Mouse (Mus musculus): ENCODE measurements around the gene Mypn. TPM values are rescaled to one million over a fixed set of nuclear protein-coding genes. Genes with fewer than 3 reads are reported as not detected.

Mypn gene
- polyA plus RNA-seq, 1 experiment from 2014 or later, result 9.9 TPM

DNA sequence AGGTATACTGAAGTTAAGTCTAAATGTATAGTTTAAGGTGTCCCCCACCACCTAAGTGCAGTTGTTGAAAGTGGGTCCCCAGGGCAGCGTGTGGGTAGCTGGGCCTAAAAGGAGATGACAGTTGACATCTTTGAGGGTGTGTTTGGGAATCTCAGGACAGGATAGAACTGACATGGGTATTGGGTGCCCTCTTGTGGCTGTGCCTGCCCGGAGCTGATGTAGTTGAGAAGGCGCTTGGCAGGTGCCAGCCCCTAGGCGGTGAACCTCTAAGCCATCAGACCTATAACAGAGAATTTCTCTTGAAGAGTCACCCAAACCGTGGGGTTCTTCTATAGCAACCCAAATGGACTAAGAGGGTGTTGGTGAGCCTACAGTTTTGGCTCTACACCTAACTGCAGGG, 137.8 kb downstream of the Mypn start:
- H3K4me3 ChIP-seq, result no peak overlapping the region
- H3K27ac ChIP-seq, result no peak overlapping the region
- ATAC-seq (replicated peaks; ENCODE audit: insufficient number of reproducible peaks, insufficient read depth, low FRiP score, low read depth), result no peak; the same call in 1 of the 2 replicates
- WGBS, result 9% methylated on average over 5 of the region's 5 CpGs
- H3K27me3 ChIP-seq, result no peaks in the 10 kb centered on the region
- no peak overlapping the region for H3K4me2 ChIP-seq
- no peaks in the 10 kb centered on the region for H3K36me3 ChIP-seq
- no peak overlapping the region for H3K9ac ChIP-seq
- H3K9me3 ChIP-seq (replicated peaks), result no peaks in the 10 kb centered on the region
- H3K4me1 ChIP-seq (replicated peaks), result no peaks in the 10 kb centered on the region

Other genes starting within 250 kb of the Mypn start
- gene Rufy2, start 223.7 kb downstream of the Mypn start, polyA plus RNA-seq (2015; fragmentation: Nextera tagmentation; extraction: Ambion mirVana), result 15.0 and 17.4 TPM in 2 replicates
- gene Hnrnph3, start 179.7 kb downstream of the Mypn start, polyA plus RNA-seq (2015; fragmentation: Nextera tagmentation; extraction: Ambion mirVana), result 58.1 and 64.8 TPM in 2 replicates
- 0.42 and 0.87 TPM in 2 replicates for gene Pbld2, start 179.6 kb downstream of the Mypn start, polyA plus RNA-seq (2015; fragmentation: Nextera tagmentation; extraction: Ambion mirVana)
- gene Pbld1, start 143.8 kb downstream of the Mypn start, polyA plus RNA-seq (2015; fragmentation: Nextera tagmentation; extraction: Ambion mirVana), result 0.64 and 0.67 TPM in 2 replicates
- not detected in 2 replicates for gene Atoh7, start 104.3 kb downstream of the Mypn start, polyA plus RNA-seq (2015; fragmentation: Nextera tagmentation; extraction: Ambion mirVana)
- gene Herc4, start 39.9 kb upstream of the Mypn start, polyA plus RNA-seq (2015; fragmentation: Nextera tagmentation; extraction: Ambion mirVana), result 30.3 and 31.1 TPM in 2 replicates
- 3.6 and 3.9 TPM in 2 replicates for gene Sirt1, start 177.8 kb upstream of the Mypn start, polyA plus RNA-seq (2015; fragmentation: Nextera tagmentation; extraction: Ambion mirVana)
- 7.2 and 7.3 TPM in 2 replicates for gene Dnajc12, start 178.5 kb upstream of the Mypn start, polyA plus RNA-seq (2015; fragmentation: Nextera tagmentation; extraction: Ambion mirVana)
- not detected in 2 replicates for gene Gm7075, start 217.8 kb upstream of the Mypn start, polyA plus RNA-seq (2015; fragmentation: Nextera tagmentation; extraction: Ambion mirVana)
- 23.6 and 27.8 TPM in 2 replicates for gene Ctnna3, start 226.1 kb upstream of the Mypn start, polyA plus RNA-seq (2015; fragmentation: Nextera tagmentation; extraction: Ambion mirVana)